Mouse (Mus musculus) adrenal gland, adult (tissue): ENCODE measurements at regions not wholly inside any gene's neighbourhood (a gene's known extent, or its start where the extent isn't known, plus 50 kb on each side); places are given as distances from the start of the nearest gene placed in this dataset.

ENCODE experiments used
- DNase-seq, 2 experiments: peaks; one replicate each; pipeline ENCODE4 v3.0.0; 2022 to 2023; ENCODE audit warnings: low spot score in 1 of 2; ENCODE audit not compliant: inconsistent age in 2 of 2

DNA sequence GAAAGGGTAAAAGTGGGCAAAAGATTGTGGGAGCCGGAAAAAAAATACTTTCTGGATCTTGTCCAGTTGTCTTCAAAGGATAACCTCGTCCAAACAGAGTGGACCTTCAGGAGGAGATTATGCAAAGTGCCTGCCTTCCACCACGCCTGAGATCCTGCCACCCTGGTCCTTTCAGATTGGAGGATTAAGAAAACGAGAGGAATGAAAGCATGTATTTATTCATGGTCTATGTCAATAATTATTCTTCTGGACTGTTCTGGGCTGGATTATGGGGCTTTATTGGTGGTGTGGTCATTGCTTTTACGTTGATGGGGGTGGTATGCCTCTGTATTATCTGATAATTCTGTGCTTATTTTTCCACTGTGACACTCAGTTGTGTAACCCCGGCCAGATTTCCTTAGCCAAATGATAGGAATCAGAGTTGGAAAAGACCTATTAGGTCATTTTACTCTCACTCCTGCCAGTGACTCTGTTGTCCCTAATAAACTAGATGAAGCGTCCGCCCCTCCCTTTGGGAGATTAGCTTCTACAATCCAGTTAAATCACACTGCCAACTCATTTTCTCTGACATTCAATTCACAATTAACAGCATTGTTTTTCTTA lies 656.3 kb downstream of the Slc22a22 start:
- no peak for DNase-seq

DNA sequence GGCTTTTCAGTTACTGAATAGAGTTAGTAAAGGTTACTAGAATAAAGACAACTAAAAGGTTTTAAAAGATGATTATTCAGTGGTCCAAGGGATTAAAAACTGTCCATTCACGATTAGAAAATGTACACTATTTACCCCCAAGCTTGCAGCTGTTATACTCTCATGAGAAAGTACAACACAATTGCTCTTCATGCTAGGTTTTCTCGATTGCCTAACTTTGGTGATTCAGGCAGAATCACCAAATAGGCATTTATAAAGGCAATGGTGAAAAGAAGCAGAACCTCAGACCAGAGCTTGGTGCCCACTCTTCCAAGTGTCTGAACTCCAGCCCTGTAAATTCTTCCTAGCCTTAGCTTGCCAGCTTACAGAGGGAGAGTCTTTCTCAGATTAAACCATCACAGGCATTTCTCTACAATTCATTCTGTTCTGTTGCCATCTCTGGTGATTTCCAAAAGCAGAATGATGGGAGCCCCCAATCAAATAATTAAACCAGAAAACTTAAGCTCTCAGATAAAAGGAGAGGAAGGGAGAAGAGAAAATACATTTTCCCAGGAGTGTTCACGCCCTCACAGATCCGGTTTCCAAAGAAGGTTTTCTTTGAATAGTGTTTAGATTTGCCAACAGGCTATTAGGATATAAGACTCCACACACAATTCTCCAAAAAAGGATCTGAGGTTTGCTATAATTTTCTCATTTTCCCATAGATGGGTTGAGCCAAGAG lies 657.0 kb downstream of the Slc22a22 start:
- DNase-seq = no peak

DNA sequence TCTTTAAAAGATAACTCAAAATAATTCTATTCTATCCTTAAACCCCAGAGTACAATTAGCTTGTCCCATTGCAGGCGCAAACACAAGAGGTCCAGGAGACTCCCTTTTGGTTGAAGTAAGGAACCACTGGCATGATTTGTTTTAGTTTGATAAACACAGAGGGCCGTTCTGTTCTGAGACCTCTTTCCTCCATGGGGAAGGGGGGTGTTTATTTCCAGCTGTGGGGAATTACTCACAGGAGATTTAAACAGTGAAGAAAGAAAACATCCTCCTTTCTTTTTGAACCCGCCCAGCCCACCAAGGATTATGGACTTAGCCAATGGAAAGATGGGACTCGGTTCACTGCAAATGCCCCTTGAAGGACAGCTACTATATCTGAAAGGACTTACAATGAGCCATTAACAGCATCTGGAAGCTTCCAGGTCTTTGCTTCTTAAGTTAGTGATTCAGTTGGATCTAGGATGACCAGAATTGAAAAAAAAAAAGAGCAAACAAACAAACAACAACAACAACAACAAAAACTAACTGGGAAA lies 659.2 kb downstream of the Slc22a22 start:
- DNase-seq = no peak

DNA sequence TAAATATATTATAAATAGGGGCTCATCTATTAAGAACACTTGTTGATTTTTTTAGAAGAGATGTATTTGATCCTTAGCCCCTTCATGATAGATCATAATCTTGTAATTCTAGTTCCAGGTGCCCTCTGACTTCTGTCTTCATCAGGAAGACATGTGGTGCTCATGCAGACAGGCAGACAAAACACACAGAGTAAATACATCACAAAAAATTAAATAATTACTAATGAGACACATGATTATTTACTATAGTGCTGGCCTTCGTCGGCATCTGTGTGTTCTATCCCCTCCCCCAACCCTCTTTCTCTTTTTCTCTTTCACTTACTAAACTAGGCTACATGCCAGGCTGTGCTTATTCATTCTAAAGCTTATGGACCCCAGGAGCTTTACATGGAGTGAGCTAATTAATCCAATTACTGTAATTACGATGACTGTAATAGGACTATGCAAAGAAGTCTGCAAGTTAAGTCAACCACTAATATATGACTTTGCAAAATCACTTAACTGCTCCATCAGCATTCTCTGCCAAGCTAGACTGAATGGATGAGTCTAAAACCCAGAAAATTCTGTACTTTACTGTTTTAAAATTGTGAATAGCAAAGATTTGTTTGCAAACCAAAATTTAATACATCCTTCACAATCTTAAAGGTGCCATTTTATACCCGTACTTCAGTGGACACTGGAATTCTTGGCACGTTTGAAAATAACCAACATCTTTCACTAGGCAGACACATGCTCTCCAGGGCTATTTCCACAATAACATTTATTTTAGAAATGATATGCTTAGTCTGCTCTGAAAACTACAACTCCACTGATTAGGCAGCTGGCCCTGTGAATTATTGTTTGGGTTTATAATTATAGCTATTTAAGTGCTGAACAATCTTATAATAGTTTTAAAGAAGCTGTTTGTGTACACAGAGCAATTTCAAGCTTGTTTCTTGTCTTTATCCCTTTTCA lies 659.9 kb downstream of the Slc22a22 start:
- DNase-seq = no peak

DNA sequence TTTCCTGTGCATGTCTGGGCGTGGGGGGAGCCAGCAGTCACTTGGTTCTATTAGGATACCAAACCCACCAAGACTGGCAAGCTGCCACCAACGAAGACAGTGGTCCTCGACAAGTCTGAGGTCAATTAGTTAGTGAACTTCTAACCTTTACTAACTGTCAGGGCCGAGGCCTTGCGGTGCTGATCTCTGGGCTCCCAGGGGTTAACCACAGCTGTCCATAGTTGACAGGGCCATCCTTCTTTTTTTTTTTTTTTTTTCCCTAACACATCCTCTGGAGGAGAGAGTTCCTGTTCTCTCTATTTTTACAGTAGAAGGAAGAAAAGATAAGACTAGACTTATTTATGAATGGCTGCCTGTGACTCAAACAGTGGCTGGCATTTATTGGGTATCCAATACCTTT lies 663.5 kb downstream of the Slc22a22 start:
- DNase-seq = no peak

DNA sequence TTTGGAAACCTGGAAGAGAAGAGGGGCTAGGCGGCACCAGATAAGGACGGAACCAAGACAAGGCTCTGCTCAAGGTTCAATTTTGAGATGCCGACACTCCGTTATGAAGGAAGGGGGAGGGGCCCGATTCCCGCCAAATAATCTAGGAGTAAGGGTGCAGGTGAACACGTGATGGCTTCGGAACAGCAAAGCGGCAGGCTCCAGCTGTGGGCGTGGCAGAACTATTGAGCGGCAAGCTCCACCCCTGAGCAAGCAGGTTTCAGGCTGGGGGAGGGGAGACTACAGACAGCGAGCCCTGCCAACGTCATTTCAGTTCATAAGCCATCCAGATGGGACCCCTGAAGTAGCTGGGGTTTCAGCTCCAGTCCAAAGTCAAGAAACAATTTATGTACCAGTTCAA lies 667.3 kb downstream of the Slc22a22 start:
- peak in 1 of 2 experiments; percentile 24 for DNase-seq

DNA sequence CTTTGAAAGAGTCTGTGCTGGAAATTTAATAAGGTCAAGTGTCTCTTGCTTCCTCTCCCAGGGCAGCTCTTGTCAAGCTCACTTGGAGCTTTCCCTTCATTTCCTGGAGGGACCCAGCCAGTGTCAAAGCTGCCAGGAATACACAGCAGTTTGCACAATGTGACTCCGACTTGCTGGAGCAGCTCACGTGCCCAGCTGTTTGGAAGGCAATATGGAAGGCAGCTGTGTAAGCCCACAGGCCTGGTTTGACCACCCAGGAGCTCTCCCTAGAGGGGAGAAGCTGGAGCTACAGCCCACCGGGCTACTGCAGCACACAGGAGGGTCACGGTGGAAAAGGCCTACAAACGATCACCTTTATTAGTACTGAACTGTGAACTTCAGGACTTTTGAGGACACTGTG lies 669.8 kb downstream of the Slc22a22 start:
- no peak for DNase-seq

DNA sequence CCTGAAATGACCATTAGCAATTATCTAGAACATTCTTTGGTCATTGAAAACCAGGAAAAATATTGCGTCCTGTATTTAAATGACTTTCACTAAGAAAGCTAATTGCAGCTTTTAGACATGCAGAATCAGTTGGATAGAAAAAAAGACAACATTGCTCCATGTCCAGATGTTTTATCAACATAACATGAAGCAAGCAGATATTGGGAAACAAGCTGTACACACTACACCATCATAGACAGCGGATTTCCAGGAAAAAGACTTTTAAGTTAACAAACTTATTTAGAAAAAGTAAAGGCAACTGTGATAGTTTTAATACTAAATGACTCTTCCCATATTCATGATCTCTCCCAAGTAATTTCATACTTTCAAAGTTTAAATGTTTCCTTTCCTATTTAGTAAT lies 675.5 kb downstream of the Slc22a22 start:
- DNase-seq = no peak

DNA sequence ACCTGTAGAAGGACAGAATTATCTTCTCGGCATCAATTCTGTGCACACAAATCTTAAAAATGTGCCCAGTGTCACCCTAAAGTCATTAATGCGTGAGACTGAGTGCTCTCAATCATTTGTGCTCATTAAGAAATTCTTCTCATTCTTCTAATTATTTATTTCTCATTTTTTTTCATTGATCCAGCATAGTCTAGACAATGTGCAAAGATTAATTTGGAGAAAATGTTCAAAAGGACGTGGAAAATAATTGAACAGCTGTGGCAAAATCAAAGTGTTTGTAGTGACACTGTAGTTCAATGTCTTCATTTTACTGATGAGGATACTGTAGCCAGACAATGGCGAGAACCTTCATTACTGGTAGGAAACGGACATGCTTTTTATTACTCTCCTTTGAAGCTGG lies 702.0 kb downstream of the Slc22a22 start:
- no peak for DNase-seq

DNA sequence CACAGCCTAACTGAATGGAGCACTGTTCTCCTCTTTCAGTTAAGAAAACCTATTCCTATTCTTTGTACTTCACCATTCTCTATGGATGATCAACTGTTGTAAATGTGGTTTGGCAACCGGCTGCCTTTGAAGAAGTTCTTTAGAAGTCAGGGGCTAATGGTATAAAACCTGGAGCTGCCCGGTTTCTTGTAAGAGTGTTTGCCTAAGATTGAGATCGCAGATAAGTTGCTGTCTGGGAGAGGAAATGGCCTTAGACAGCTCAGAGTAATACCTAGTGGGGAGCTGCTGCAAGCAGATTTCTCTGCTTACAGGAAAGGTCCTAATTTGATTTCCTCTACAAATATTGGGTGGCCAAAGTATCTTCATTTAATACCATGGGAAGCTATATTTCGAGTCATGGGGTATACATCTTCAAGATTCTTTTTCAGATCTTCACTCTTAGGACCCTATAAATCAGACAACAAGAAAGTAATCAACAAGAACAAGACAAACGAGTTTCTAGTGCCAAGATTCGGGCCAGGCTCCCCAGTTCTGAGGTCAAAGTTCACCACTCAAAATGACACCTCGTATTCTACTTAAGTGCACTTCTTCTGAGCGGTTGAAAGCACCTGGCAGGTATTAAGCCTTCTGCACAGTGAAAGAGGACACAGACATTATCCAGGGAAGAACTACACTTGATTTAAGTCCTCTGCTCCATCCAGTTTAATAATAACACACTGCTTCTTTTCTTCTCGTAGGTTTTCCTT lies 702.6 kb downstream of the Slc22a22 start:
- DNase-seq = no peak

DNA sequence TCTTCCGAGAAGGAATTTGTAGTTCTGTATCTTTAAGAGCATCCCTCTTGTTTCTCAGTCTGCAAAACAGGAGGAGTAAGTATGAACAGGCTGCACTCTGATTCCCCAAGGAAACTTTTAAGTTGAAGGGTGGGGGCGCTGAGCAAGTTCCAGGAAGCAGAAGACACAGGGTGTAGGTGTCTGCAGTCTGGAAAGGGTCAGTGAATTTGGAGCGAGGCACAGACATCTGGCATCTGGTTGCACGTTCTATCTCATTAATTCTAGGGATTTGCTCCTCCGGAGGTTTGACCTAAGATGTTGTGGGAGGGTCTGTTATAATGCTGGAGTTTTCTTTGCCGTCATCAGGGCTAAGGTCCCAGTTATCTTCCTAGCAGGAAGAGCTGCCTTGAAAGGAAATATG lies 711.1 kb downstream of the Slc22a22 start:
- no peak for DNase-seq

DNA sequence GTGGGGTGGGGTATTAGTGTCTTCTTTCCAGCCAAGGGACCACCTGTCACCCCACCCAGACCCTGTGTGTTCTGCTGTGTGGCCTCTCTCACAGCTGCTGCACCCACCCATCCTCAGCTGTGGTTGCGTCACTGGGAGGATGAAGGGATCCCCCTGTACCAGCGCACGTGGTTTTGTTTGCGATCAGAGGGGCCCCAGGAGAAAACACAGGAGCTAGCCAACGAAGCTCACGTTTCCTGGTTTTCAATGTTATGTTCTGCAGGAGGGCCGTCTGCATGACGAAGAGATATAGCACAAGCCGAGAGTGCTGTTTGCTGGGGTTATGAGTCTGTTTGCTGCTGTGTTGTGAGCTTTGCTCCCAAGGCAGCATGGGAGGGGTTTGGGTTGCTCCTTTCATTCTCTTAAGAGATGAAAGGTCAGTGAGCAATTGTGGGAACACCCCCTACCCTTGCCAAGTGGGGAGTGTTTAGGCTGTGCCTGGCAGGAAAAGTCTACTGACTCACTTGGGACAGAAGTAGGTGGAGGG lies 712.4 kb downstream of the Slc22a22 start:
- peak in 1 of 2 experiments; percentile 23 for DNase-seq

DNA sequence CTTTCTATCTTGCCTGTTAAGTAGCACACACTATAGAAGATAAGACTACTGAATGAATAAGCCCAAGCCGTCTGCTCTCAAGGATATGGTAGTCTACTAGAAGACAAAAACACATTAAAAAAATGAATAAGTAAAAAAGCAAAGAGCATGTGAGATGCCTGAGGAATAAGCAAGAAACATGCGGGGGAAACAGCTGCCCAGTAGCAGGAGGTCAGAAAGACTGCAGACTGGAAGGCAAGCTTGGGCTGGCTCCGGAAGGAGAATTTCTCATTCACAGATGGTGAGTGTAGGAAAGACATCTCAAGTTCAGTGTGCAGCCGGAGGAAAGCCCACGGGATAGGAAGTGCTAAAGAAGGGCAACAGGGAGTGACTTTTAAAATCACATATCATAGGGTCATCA lies 713.4 kb downstream of the Slc22a22 start:
- DNase-seq = no peak

DNA sequence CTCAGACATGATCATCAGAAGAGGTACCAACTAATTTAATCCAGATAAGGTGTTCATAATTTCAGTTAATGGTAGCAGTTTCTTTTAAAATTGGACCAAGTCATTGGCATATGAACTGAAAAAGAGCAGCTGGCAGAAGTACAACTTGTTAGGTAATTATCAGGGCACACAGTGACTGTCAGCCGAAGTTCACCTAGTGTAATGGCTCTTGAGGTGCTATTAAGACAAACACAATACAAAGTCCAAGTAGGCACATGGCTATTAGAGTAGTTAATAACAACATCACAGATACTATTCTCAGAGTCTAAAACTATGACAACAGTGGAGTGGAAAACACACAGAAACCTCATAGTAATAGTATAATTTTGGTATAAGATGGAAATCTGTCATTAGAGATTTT lies 730.7 kb downstream of the Slc22a22 start:
- DNase-seq = no peak

DNA sequence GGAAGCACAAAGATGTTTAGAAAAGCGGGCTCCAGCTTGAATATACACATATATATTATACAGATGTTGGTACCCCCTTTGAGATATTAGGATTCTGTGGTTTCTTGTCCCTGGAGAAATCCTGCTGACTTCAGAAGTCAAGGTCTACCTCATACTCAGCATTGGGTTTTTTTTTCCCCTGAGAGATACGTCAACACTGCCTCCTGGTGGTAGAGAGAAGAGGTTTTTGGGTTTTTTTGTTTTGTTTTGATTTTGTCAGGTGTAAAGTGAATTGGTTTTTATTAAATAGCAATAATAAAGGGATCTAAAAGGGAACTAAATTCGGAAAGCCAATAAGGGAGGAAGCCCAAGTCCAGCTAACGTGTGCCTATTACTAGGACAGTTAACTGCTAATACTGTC lies 732.5 kb downstream of the Slc22a22 start:
- DNase-seq = peak in 1 of 2 experiments; percentile 64
